Mouse (Mus musculus): ENCODE measurements at regions not wholly inside any gene's neighbourhood (a gene's known extent, or its start where the extent isn't known, plus 50 kb on each side); places are given as distances from the start of the nearest gene placed in this dataset.

GRCm38 (mm10) chr16:30160399-30160798 lies 96.2 kb downstream of the Hes1 start:
- DNase-seq (ENCODE audit: low read depth, low spot score), result no peak

- no peak for DNase-seq (ENCODE audit: low read depth, low spot score)
Measured at GRCm38 (mm10) chr16:30163303-30163702, 99.1 kb downstream of the Hes1 start.

GRCm38 (mm10) chr16:30165667-30166180 lies 101.5 kb downstream of the Hes1 start:
- no peak for DNase-seq (ENCODE audit: low read depth, low spot score)

- DNase-seq (ENCODE audit: low read depth, low spot score), result peak; percentile 92
Measured at GRCm38 (mm10) chr16:30171381-30172079, 95.8 kb downstream of the Cpn2 start.

DNA sequence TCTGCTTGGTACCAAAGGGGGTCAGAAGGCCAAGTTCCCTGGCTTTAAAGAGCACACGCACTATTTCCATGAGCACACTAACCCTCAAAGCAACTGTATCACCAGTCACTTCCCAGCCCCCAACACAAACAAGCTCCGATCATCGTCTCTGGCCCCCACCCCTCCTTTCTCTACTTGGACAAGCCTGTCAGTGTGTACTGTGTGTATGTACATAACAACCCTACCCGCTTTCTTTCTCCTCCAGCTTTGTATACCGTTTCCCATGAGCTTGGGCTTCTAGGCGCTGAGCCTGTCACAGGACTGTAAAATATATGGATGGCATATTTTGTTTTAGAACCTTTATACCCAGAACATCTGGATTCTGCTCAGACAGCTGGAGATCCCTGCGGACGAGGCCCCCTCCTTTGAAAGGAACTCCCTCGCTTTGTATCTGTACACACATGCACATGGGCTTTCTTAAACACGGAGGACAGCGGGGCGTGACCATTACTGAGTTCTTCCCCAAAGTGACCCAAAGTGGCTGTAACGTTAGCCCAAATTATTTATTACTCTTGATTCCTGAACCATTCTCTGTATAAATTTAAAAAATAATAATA lies 95.1 kb downstream of the Cpn2 start:
- no peak for DNase-seq (ENCODE audit: low read depth, low spot score)

- peak; percentile 93 for DNase-seq (ENCODE audit: low read depth, low spot score)
Measured at GRCm38 (mm10) chr16:30172798-30173202, 94.5 kb downstream of the Cpn2 start.

GRCm38 (mm10) chr16:30173953-30174874 lies 93.1 kb downstream of the Cpn2 start:
- DNase-seq (ENCODE audit: low read depth, low spot score), result no peak

GRCm38 (mm10) chr16:30176306-30176705 lies 91.0 kb downstream of the Cpn2 start:
- DNase-seq (ENCODE audit: low read depth, low spot score), result no peak

DNA sequence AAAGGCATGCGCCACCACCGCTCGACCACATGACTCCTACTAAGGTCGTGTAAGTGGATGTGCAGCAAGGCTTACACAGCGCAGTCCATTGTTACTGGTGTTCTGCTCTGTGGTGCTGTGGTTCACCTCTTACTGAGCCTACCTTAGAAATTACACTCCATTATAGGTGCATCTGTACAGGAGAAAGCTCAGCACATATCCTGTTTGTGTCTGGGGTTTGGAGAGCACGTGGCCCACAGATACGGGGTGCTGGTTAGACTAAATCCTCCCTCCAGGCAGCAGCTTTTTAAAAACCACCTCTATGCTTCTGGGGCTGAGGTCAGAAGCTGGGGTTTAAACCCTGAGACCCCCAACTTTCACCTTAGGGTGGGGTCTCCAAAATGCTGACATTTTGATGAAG lies 89.5 kb downstream of the Cpn2 start:
- no peak for DNase-seq (ENCODE audit: low read depth, low spot score)

DNA sequence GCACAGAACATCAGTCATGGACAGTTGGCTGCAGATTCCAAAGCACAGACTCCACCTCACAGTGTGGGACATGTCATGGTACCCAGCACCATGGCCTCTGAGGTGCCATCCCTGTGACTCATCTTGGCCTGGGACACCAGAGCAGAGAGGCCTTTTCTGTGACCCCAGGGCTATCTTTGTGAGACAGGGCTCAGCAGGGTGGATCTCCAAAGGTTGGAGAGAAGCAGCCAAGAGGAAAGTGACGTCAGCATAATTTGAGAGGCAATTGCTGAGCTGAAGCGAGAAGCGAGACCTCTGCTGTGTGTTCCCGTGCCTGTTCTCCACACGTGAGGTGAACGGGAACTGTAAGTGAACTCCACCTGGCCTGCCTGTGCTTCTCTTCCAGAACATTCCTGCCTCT lies 88.7 kb downstream of the Cpn2 start:
- DNase-seq (ENCODE audit: low read depth, low spot score), result peak; percentile 53

DNA sequence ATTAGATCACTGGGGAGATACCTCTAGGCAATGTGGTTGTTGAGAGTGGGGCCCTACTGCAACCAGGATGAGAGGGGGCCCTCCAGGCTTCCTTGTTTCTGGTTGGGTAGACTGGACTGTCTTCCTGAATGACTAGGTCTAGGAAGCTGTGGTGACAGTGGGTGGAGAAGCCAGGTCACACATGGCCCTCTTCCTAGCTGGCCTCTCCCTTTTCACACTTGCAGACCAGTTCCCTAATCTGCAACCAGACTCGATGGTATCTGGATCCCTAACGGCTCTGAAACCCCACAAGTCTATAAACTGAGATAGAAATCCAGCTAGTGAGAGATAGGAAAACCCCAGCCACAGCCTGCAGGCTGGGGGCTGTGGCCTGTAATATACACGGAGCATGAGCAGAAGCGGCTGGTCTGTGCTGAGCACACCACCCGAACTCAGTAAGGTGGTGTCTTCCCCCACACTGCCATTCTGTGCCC lies 87.8 kb downstream of the Cpn2 start:
- no peak for DNase-seq (ENCODE audit: low read depth, low spot score)

DNA sequence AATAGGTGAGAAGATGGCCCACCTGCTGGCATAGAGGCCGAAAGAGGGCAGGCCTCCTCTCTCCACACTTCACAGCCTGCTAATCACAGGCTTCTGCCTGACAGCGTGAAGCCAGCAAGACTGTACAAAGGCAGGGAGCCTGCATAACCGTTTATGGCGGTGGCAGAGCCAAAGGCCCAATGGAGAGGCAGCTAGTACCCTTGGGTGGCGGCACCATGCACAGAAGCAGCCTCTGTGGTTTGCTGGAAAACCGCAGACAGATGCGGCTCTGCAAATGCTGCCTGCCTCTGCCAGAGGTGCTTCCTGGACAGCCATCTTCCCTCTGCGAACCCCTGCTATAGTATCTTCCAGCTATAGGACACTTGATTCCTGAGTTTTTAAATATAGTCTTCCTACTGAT lies 86.2 kb downstream of the Cpn2 start:
- DNase-seq (ENCODE audit: low read depth, low spot score), result no peak

DNA sequence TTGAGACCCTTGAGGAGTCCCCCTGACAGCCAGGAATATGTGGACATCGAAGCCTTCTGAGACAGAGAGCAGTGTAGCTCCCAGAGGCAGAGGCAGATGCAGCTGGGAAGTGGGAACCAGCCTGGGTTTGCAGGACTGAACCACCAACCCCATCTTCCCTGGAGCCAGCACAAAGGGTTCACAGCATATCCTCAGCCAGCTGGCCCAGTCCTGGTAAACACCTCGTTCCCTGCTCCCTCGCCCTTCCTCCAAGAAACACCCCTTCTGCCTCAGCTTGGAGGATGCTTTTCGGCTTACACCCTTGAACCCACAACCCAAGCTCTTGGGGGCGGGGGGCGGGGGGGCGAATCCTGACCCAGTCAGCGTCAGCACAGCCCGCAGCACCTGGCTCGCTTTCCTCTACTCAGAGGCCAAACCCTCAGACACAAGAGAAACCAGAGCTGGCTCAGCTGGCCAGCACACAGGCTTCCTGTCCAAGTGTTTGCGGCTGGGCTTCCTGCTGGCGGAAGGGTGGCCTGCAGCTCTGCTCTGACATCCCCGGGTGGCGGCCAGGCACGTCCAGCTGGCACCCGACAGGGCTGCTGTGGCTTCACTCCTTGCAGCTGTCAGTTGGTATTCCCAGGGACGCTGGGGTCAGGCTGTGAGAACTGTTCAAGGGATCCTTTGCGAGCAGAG lies 82.6 kb downstream of the Cpn2 start:
- DNase-seq (ENCODE audit: low read depth, low spot score), result peak; percentile 96

- no peak for DNase-seq (ENCODE audit: low read depth, low spot score)
Measured at GRCm38 (mm10) chr16:30185707-30186106, 81.6 kb downstream of the Cpn2 start.

DNA sequence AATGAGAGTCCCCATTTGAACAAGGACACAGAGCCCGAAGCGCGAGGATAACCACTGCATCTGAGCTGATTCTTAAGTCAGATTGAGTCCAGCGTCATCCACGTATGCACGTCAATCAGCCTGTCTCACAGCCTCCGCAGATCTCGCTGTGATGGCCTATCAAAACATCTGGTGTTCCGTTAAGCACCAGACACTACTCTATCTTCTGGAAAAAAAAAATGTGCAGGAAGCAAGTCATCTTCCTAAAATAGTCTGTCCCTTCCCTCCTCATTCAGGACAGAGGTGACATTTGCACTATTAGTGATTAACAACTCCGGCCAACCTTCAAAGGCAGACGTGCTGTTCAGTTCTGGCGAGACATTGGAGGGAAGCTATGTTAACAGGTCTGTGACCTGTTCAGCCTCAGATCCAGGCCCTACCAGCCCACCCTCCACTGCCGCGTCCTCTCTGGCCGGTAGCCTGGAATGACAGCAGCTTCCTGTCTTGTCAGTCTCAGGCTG lies 81.0 kb downstream of the Cpn2 start:
- peak; percentile 64 for DNase-seq (ENCODE audit: low read depth, low spot score)

DNA sequence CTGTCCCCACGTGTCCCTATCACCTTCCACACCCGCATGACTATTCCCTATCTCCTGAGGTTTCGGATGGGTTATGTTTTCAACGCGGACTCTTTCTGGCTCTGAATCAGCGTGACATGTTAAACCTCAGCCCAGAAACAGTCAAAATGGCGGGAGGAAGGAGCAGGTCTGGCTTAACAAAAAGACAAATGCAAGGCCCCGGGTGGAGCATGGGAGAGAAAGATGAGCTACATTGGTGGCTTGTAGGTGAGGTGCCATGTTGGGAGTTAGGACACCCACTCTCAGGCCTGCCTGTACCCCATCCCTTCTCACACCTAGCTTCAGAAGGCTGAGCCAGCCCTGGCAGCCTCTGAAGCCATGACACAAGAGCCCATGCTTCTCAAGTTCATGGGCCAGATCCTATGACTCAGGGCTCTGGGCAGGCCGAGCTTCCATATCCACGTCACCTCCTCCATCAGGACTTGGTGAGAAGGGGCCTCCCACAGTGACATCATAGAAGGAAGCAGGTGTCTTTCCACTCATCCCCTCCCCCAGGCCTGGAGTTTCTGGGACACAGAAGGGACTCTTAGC lies 80.5 kb downstream of the Cpn2 start:
- DNase-seq (ENCODE audit: low read depth, low spot score), result peak; percentile 94

GRCm38 (mm10) chr16:30187400-30187799 lies 79.9 kb downstream of the Cpn2 start:
- DNase-seq (ENCODE audit: low read depth, low spot score), result peak; percentile 56

DNA sequence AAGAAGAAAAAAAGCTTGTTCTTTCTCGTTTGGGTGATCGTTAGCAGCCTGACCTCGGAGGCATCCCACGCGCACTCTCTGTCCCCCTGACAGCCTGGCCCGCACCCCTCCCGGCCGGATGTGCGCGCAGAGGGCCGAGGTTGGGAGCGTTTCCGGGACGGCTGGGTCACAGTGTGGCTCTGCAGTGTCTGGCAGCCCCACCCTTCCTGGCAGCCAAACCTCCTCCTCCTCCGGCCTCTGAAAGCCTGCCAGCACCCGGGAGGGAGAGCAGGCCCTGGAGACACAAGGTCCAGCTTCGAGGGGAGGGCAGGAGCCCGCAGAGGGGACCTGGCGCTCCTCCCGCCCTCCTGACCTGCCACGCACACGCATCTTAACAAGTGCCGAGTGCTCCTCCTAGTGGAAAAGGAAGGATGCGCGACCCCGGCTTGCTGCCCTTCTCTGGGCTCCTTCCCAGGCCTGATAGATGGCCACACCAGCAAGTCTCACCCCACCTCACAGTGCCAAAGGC lies 79.3 kb downstream of the Cpn2 start:
- DNase-seq (ENCODE audit: low read depth, low spot score), result peak; percentile 99

GRCm38 (mm10) chr16:30188769-30189430 lies 78.4 kb downstream of the Cpn2 start:
- peak; percentile 70 for DNase-seq (ENCODE audit: low read depth, low spot score)

DNA sequence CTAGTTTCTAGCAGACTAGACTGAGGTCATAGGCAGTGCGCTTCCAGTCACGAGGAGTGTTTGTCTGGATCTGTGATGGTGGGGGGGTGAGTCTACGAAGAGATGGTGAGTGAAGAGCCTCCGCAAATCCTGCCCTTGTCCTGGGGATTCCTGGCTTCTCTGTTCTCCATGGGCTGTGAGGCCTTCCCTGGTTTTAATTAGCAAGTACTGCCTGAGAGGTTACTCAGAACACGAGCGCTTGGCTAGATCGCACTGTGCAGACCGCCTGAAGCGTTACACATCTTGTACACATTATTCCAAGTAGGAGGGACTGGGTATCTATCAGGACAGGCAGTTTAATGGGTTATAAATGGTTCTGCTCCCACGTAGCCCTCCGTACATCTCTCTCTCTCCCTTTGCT lies 76.9 kb downstream of the Cpn2 start:
- DNase-seq (ENCODE audit: low read depth, low spot score), result peak; percentile 58

Data from skeletal muscle tissue, adult 2 months (tissue).